Mouse (Mus musculus) cerebellum, postnatal 10 days (tissue): Measurements from ENCODE around the gene Gm21800.
"Not testable (repeated sequence)": the region's sequence is repeated elsewhere in the genome, so short reads cannot be mapped to it uniquely, and the experiment has no call there.

Experiments
- DNase-seq, 2 experiments: peaks; one replicate each; pipeline ENCODE4 v3.0.0; 2021; ENCODE audit warnings: mixed read lengths in 2 of 2

Gm21800 gene

GRCm38 (mm10) chrY:41406198-41406597 lies at the start of gene Gm21800:
Gene Gm21800, plus strand, starts transcription at chrY:41406498.
- not testable (repeated sequence) for DNase-seq
